Mouse (Mus musculus) left cerebral cortex, adult 18-20 months (tissue): ENCODE data around the gene Dolk. TPM values are rescaled to one million over a fixed set of nuclear protein-coding genes. Genes with fewer than 3 reads are reported as not detected.

Experiments
- DNase-seq, 2 experiments: peaks; one replicate each; pipeline ENCODE4 v3.0.0; 2021 to 2022; ENCODE audit warnings: low spot score in 2 of 2, mixed read lengths in 1 of 2
- total RNA-seq, 2 experiments: library from RNA; stranded (reverse); gene quantifications; 2 replicates each; pipeline ENCODE4 v1.2.3; 2021

The Dolk gene
- total RNA-seq, 2 experiments from 2014 or later, result 19.7 to 22.0 TPM

GRCm38 (mm10) chr2:30269241-30269990, 16.7 kb downstream of the Dolk start:
- DNase-seq, result no peak

DNA sequence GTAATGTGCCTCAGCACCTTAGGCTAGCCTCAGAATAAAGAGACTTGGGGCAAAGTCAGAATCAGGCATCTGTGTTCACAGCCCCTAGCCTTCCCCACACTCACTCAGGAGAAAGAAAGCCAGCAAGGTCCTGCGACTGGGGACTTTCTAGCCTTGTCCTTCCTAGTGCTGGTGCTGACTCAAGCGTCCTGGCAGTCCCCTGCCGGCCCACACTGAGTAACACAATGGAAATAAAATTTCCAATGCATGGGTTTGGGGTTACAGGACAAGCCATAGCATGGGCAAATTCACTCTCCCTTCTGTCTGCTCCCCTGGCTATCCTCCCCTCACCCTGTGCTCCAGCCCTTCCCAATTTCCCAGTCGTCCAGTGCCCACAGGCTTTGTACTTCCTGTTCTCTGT, 17.8 kb downstream of the Dolk start:
- DNase-seq, result no peak

- no peak for DNase-seq
Observed at GRCm38 (mm10) chr2:30267466-30267865, 18.7 kb downstream of the Dolk start.

- peak in 1 of 2 experiments; percentile 43 for DNase-seq
Observed at GRCm38 (mm10) chr2:30266392-30266941, 19.7 kb downstream of the Dolk start.

- peak; percentile 60 to 64 for DNase-seq
Observed at GRCm38 (mm10) chr2:30265767-30266253, 20.3 kb downstream of the Dolk start, which contains the start of gene Phyhd1. Phyhd1 (plus strand) TSS chr2:30266203.

DNA sequence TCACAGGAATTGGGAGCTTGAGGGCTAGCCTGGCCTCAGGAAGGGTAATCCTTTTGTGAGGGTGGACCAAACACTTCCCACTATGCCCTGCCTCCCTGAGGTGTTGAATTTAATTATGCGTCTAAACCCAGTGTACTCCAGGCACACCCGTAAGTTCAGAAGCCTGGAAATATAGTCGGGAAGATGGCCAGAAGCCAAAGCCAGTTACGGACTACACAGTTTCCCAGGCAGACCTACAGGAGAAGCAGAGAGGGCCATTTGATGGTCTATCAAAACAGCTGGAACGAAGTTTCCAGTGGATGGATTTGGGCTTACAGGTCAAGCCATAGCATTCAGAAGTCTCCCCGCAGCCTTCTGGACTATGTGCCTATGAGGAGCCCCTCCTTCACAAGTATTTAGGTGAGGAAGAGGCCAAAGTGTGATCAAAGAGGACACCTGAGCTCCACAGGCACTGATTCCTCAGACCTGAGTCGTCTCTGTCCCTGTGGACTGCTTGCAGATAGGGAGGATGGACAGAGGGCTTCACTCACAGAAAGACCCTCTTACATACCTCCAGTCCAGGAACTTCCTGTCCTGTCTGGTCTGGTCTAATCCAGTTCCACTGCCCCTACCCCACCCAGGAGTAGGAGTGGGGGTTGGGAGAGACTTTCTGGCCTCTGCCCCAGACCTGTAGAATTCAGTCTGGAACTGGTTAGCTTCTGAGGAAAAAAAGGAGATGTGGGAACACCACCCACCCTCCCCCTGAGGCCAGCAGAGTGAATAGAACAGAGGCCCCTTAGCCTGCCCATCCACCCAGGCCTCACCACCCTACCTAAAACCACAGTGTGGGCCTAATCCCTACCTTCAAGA, 21.2 kb downstream of the Dolk start:
- DNase-seq, result no peak

GRCm38 (mm10) chr2:30263811-30264210, 22.3 kb downstream of the Dolk start:
- DNase-seq, result no peak

- DNase-seq, result no peak
Observed at GRCm38 (mm10) chr2:30262840-30263441, 23.2 kb downstream of the Dolk start.

GRCm38 (mm10) chr2:30261921-30262839, 24.0 kb downstream of the Dolk start:
- no peak for DNase-seq

DNA sequence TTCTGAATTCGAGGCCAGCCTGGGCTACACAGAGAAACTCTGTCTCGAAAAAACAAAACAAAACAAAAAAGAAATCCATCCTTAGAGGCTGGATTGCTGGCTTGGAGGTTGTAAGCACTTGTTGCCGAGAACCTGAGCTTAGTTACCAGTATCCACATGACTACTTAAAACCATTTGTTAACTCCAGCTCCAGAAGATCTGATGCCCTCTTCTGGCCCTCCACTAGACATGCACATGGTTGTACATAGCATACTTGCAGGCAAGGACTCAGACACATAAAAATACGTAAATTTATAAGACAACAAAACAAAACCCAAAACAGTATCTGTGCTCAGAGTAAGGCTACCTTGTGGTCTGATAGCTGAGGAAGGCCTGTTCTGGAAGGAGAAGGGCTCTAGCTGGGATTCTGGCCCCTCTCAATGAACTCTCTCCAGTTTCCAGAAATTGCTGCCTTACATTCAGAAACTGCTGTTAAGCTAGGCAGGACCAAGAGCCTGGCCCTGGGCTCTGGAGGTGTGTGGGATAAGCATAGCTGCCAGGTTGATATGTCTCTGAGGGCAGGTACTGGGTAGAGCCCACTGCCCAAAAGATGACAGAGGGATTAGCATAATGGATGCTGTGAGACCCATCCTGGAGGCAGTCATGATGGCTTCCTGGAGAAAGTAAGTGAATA, 24.9 kb downstream of the Dolk start:
- DNase-seq, result no peak

GRCm38 (mm10) chr2:30259131-30260064, 26.7 kb downstream of the Dolk start:
- DNase-seq, result no peak

DNA sequence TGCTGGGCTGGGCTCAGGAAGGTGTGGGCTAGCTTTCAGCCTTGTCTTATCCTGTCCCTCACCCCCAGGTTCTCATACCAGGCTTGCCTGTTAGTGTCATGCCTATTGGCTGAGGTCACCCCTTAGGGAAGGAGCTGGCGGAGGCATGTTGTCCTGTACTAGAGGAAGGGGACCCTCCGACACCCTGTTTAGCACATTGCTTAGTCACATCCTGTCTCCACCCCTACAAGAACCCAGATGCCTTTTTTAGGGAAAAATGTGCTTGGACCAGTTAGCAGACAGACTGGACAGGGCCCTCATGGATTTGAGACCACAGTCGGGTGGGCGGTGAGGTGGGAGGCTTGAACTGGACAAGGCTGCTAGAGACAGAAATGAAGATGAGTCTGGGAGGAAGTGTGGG, 27.5 kb downstream of the Dolk start:
- no peak for DNase-seq

DNA sequence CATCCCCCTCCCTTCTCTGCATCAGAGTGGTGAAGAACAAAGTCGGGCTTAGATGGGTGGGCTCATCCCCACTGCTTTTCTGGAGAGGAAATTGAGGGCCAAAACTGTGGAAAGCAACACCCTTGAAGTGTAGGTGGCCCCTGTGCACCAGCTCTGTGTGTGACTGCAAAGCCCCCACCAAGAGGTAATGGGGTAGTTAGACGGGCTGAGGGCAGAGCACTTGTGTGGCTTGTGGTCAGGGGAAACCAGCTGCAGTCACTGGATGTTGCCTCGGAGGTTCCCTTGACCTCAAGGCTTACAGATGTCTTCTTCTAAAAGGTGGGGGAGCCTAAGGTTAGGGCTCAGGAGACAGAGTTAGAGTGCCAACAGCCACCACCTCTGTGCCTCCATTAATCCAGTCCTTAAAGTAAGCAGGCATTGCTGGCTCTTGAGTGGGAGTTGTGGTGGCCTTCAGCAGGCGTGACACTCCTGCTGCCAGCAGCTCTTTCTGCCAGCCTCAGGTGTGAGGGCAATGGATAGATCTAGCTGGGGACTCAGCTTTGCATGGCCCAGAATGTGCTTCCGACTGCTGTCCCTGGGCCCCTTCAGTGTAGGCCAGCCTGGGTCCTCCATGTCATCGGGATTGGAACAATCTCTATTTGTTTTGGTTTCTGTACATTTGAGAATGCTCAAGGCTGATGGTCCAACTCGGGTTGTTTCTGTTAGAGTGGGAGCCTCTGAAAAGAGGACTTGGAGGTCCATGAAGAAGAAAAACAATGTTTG, 28.3 kb downstream of the Dolk start:
- DNase-seq, result no peak

DNA sequence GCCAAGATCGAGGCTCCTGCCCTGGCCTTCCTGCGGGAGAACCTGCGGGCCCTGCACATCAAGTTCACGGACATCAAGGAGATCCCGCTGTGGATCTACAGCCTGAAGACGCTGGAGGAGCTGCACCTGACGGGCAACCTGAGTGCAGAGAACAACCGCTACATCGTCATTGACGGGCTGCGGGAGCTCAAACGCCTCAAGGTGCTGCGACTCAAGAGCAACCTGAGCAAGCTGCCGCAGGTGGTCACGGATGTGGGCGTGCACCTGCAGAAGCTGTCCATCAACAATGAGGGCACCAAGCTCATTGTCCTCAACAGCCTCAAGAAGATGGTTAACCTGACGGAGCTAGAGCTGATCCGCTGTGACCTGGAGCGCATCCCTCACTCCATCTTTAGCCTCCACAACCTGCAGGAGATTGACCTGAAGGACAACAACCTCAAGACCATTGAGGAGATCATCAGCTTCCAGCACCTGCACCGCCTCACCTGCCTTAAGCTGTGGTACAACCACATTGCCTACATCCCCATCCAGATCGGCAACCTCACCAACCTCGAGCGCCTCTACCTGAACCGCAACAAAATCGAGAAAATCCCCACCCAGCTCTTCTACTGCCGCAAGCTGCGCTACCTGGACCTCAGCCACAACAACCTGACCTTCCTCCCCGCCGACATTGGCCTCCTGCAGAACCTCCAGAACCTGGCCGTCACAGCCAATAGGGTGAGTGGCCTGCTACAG, 29.4 kb downstream of the Dolk start:
- DNase-seq, result no peak

DNA sequence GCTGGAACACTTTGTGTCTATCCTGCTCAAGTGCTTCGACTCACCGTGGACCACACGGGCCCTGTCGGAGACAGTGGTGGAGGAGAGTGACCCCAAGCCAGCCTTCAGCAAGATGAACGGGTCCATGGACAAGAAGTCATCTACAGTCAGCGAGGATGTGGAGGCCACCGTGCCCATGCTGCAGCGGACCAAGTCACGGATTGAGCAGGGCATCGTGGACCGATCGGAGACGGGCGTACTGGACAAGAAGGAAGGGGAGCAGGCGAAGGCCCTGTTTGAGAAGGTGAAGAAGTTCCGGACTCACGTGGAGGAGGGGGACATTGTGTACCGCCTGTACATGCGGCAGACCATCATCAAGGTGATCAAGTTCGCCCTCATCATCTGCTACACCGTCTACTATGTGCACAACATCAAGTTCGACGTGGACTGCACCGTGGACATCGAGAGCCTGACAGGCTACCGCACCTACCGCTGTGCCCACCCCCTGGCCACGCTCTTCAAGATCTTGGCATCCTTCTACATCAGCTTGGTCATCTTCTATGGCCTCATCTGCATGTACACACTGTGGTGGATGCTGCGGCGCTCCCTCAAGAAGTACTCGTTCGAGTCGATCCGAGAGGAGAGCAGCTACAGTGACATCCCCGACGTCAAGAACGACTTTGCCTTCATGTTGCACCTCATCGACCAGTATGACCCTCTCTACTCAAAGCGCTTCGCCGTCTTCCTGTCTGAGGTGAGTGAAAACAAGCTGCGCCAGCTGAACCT, 30.3 kb downstream of the Dolk start:
- DNase-seq, result no peak

DNA sequence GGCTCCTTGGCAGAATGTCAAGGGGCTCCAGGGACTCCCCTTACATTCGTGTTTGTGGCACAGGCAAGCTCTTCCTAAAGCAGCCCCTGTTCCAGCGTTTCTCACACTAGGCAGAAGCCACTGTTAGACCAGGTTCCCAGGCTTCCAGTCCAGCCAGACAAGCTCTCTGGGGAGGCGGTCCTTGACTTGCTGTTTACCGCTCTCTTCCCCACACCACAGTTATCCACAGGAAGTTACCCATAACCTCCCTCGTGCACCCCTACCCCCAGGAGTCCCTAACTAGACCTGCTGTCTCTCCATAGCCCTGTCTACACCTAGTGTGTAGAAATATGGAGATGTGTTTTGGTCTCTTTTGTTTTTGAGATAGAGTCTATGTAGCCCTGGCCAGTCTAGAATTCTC, 32.3 kb downstream of the Dolk start:
- no peak for DNase-seq
